Mouse (Mus musculus) bone marrow macrophage, adult 2 months (primary cell): ENCODE results near the gene Syt3. TPM values are rescaled to one million over a fixed set of nuclear protein-coding genes. Genes with fewer than 3 reads are reported as not detected.

Experiments
- H3K27ac ChIP-seq: 2 replicates; pipeline ENCODE4 v1.5.1; 2012; ENCODE audit warnings: low read depth, low read length; ENCODE audit not compliant: insufficient read depth
- H3K4me1 ChIP-seq: 2 replicates; pipeline ENCODE4 v1.6.1; 2012; ENCODE audit warnings: low read length; ENCODE audit not compliant: control insufficient read depth, insufficient read depth
- H3K4me3 ChIP-seq: 2 replicates; pipeline ENCODE4 v1.5.1; 2012; ENCODE audit warnings: mild to moderate bottlenecking, low read length, moderate library complexity; ENCODE audit not compliant: insufficient read depth
- CTCF ChIP-seq: IDR thresholded peaks from 2 replicates; pipeline ENCODE4 v1.5.1; 2012; ENCODE audit warnings: low read depth, mild to moderate bottlenecking, low read length, moderate library complexity
- POLR2A ChIP-seq: IDR thresholded peaks from 2 replicates; pipeline ENCODE4 v1.6.1; 2012; ENCODE audit warnings: mild to moderate bottlenecking, low read depth, low read length, borderline replicate concordance
- polyA plus RNA-seq: library from polyadenylated mRNA; stranded (reverse); fragments of >200 nt; gene quantifications from 2 replicates; pipeline ENCODE4 v1.2.4, GENCODE M21; 2012; ENCODE audit not compliant: missing spikeins, insufficient read depth, insufficient read length

The Syt3 gene
- polyA plus RNA-seq, 1 experiment = 0.62 TPM

DNA sequence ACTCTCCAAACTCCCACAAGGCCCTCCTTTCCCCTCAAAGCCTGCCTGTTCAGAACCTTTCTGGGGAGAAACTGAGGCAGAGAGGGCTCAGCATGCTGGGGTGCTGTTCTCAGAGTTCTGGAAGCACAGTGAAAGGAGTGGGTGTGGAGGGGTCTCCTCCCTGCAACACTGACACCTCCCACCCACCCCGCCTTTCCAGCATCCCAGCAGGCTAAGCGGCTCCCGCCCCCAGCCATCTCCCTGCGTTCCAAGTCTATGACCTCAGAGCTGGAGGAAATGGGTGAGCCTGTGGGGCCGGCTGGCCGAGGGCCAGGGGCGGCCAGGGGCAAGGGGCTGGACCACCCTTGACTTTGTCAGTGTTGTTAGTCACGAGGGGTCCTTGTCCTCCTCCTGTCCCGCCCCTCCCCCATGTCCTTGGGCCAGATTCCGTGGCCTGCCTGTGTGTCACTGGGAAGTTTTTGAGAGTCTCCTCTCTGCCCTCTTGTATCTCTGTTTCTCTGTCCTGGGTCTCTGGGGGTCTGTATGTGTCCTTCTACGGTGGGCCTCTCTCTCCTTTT lies 40.4 kb upstream of the Syt3 start:
- Histone ChIP-seq H3K27ac (no peak overlapping the region), H3K4me1 (0 out of 2 replicates have a peak, but pooled peaks cover 4% of the 10 kb centered on the region), H3K4me3 (no peak overlapping the region)
- TF ChIP-seq CTCF (no peak), POLR2A (no peak)

DNA sequence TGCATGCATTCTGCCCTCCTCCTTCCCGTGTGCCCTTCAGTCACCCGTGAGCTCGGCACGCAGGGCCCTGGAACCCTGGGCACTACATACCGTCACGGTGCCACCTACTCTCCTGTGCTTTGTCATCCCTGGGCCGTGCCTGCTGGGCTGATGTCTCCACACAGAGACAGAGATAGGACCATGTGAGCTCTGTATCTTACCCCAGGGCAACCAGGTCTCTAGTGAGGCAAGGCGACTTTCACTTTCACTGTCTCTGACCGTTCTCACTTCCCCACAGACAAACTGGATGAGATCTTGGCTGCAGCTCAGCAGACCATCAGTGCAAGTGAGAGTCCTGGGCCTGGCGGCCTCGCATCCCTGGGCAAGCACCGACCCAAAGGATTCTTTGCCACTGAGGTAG lies 39.3 kb upstream of the Syt3 start:
- no peak overlapping the region for H3K27ac ChIP-seq
- H3K4me3 ChIP-seq = peak overlapping the region; percentile 71
- H3K4me1 ChIP-seq = 0 out of 2 replicates have a peak, but pooled peaks cover 7% of the 10 kb centered on the region
- TF ChIP-seq CTCF = no peak

DNA sequence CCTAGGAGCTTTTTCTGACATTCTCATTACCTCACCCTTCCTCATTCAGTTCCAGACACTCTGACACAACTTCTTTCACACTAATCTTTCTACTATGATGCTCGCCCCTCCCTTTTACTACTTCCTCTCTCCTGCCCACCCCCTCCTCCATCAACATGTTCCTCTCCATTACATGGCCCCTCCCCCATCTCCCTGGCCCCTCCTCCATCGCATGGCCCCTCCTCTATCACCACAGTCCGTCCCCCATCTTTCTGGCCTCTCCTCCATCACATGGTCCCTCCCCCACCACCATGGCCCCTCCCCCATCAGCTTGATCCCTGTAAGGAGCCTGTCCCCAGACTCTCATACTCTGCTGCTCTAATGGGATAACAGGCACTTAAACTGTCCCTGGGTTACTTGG lies 34.9 kb upstream of the Syt3 start:
- TF ChIP-seq POLR2A = no peak
- no peak overlapping the region for H3K4me3 ChIP-seq
- H3K27ac ChIP-seq = no peak overlapping the region
- 0 out of 2 replicates have a peak, but pooled peaks cover 7% of the 10 kb centered on the region for H3K4me1 ChIP-seq

DNA sequence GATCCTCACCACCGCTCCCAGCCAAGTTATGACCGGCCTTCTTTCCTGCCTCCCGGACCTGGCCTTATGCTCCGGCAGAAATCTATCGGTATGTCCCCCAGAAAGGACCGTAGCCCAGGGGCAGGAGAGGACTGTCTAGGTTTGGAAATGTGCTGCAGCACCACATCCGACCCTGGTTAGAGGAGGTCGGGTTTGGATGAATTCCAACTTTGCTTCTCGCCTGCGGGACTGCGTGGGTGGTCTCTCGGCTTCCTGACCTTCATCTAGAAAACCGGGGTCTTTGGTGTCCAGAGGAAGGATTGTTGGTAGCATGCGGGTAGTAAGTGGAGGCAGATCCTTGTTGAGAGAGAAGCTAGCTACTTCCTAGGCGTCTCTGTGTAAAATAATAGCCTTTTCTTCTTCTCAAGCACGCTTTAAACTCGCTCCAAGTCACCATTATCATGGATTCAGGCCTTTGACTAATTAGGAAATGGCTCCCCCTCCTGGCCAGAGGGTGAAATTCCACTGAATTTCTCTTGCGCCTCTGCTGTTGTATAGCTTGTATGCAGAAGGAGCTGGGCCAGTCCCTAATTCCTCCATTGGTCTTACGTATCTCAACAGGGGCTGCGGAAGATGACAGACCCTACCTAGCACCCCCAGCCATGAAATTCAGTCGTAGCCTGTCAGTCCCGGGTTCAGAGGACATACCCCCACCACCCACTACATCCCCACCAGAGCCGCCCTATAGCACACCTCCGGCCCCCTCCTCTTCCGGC lies 32.8 kb upstream of the Syt3 start:
- Histone ChIP-seq H3K4me1 (peaks cover 8% of the 10 kb centered on the region; the same call in 1 of the 2 replicates), H3K4me3 (peak overlapping the region; percentile 13; the same call in 1 of the 2 replicates), H3K27ac (no peak overlapping the region)
- no peak for TF ChIP-seq POLR2A
- peak; percentile 23; the same call in 1 of the 2 replicates for TF ChIP-seq CTCF

DNA sequence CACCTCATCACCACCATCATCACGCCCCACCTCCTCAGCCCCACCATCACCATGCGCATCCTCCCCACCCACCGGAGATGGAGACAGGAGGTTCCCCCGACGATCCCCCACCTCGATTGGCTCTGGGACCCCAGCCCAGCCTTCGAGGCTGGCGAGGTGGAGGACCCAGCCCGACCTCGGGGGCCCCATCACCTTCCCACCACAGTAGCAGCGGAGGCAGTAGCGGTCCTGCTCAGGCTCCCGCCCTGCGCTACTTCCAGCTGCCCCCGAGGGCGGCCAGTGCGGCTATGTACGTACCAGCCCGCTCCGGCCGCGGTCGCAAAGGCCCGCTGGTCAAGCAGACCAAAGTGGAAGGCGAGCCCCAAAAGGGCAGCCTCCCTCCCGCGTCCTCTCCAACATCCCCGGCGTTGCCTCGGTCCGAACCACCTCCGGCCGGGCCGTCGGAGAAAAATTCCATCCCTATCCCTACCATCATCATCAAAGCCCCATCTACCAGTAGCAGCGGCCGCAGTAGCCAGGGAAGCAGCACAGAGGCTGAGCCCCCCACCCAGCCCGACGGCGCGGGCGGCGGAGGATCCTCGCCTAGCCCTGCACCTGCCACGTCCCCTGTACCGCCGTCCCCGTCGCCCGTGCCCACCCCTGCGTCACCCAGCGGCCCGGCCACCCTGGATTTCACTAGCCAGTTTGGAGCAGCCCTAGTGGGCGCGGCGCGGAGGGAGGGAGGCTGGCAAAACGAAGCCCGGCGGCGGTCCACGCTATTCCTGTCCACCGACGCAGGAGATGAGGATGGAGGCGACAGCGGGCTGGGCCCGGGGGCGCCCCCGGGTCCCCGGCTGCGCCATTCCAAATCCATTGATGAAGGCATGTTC lies 31.8 kb upstream of the Syt3 start:
- H3K4me3 ChIP-seq = no peak overlapping the region
- peaks cover 16% of the 10 kb centered on the region for H3K4me1 ChIP-seq
- TF ChIP-seq CTCF = no peak
- TF ChIP-seq POLR2A = no peak
- no peak overlapping the region for H3K27ac ChIP-seq

DNA sequence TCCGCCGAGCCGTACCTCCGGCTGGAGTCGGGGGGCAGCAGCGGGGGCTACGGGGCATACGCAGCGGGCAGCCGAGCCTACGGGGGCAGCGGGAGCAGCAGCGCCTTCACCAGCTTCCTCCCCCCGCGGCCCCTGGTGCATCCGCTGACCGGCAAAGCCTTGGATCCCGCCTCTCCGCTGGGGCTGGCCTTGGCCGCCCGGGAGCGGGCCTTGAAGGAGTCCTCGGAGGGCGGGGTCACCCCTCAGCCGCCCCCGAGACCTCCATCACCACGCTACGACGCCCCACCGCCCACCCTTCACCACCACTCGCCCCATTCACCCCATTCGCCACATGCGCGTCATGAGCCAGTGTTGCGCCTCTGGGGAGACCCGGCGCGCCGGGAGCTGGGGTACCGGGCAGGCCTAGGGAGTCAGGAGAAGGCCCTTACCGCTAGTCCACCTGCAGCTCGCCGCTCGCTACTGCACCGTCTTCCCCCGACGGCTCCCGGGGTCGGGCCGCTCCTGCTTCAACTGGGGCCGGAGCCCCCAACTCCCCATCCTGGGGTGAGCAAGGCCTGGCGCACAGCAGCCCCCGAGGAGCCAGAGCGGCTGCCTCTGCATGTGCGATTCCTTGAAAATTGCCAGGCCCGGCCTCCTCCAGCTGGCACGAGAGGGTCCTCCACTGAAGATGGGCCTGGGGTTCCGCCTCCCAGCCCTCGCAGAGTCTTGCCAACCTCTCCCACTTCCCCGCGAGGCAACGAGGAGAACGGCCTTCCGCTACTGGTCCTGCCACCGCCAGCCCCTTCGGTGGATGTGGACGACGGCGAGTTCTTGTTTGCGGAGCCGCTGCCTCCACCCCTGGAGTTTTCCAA lies 30.9 kb upstream of the Syt3 start:
- TF ChIP-seq CTCF (no peak), POLR2A (no peak)
- no peak overlapping the region for H3K27ac ChIP-seq
- H3K4me3 ChIP-seq = no peak overlapping the region
- peaks cover 23% of the 10 kb centered on the region for H3K4me1 ChIP-seq

DNA sequence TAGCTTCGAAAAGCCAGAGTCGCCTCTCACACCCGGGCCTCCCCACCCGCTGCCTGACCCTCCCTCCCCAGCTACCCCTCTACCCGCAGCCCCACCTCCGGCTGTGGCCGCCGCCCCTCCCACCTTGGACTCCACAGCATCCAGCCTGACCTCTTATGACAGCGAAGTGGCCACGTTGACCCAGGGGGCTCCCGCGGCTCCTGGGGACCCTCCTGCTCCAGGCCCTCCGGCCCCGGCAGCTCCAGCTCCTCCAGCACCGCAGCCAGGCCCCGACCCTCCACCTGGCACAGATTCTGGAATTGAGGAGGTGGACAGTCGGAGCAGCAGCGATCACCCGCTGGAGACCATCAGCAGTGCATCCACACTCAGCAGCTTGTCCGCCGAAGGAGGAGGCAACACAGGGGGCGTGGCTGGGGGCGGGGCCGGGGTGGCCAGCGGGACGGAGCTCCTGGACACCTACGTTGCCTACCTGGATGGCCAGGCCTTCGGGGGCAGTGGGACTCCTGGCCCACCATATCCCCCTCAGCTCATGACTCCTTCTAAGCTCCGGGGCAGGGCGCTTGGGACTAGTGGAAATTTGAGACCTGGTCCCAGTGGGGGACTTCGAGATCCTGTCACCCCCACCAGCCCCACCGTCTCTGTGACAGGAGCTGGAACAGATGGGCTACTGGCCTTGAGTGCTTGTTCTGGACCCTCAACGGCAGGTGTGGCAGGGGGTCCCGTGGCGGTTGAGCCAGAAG lies 30.1 kb upstream of the Syt3 start:
- H3K4me3 ChIP-seq = no peak overlapping the region
- no peak overlapping the region for H3K27ac ChIP-seq
- peaks cover 20% of the 10 kb centered on the region for H3K4me1 ChIP-seq
- no peak for TF ChIP-seq POLR2A
- TF ChIP-seq CTCF = no peak

DNA sequence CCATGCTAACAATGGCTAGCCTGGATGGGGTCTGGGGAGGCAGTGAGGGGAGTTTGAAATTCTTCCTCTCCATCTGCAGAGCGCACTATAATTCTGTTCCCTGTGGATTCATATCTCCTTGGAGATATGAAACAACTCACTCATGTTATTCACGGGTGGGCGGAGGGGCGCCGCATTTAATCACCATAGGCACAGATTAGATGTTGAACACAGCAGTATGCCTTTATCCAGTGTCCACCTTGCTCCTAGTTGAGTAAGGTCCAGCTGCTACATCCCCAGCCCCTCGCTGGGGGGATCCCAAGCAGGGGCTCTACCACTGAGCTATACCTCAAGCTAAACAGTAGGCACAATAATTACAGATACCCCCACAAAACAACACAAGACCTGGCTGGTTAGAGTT lies 28.5 kb upstream of the Syt3 start:
- Histone ChIP-seq H3K4me3 (no peak overlapping the region), H3K27ac (no peak overlapping the region), H3K4me1 (peaks cover 21% of the 10 kb centered on the region)
- TF ChIP-seq POLR2A (no peak), CTCF (no peak)
